Mouse (Mus musculus): ENCODE data around the gene Pth.

Pth gene
- long read RNA-seq, experiment 1: 0 reads
- long read RNA-seq, experiment 2: 0 reads

GRCm38 (mm10) chr7:113388470-113388869, at the start of gene Pth:
TSS of gene Pth (minus strand) at chr7:113388570.
- intact Hi-C loops (cut with DNase I): loop anchor here (5.0 kb wide), 1 partner anchor 49 kb away; no protein-coding TSS in a partner anchor

GRCm38 (mm10) chr7:113436312-113436711, 47.9 kb upstream of the Pth start:
- intact Hi-C loops (cut with DNase I): loop anchor here (5.0 kb wide), 1 partner anchor 49 kb away; the partner anchor contains the start of gene Pth

- intact Hi-C loops (cut with DNase I): loop anchor here (5.0 kb wide), 1 partner anchor 57 kb away; no protein-coding TSS in a partner anchor
Observed at GRCm38 (mm10) chr7:113434286-113434685, 45.9 kb upstream of the Pth start.

- intact Hi-C loops (cut with DNase I): loop anchor here (5.0 kb wide), 1 partner anchor 56 kb away; no protein-coding TSS in a partner anchor
Observed at GRCm38 (mm10) chr7:113433451-113433850, 45.1 kb upstream of the Pth start.

- intact Hi-C loops (cut with DNase I): loop anchor here (5.0 kb wide), 1 partner anchor 56 kb away; no protein-coding TSS in a partner anchor
Observed at GRCm38 (mm10) chr7:113432891-113433290, 44.5 kb upstream of the Pth start.

GRCm38 (mm10) chr7:113420771-113421170, 32.4 kb upstream of the Pth start:
- intact Hi-C loops (cut with DNase I): no loop called here

- intact Hi-C loops (cut with DNase I): no loop called here
Observed at GRCm38 (mm10) chr7:113419070-113419782, 30.9 kb upstream of the Pth start.

GRCm38 (mm10) chr7:113416536-113416935, 28.2 kb upstream of the Pth start:
- intact Hi-C loops (cut with DNase I): no loop called here

- intact Hi-C loops (cut with DNase I): no loop called here
Observed at GRCm38 (mm10) chr7:113415256-113415655, 26.9 kb upstream of the Pth start.

- intact Hi-C loops (cut with DNase I): no loop called here
Observed at GRCm38 (mm10) chr7:113408712-113409111, 20.3 kb upstream of the Pth start.

- intact Hi-C loops (cut with DNase I): no loop called here
Observed at GRCm38 (mm10) chr7:113398083-113398482, 9.7 kb upstream of the Pth start.

GRCm38 (mm10) chr7:113396661-113397060, 8.3 kb upstream of the Pth start:
- intact Hi-C loops (cut with DNase I): no loop called here

- intact Hi-C loops (cut with DNase I): loop anchor here (5.0 kb wide), 1 partner anchor 201 kb away; no protein-coding TSS in a partner anchor
Observed at GRCm38 (mm10) chr7:113391619-113392018, 3.2 kb upstream of the Pth start.

GRCm38 (mm10) chr7:113377875-113378658, 10.3 kb downstream of the Pth start:
- intact Hi-C loops (cut with DNase I): loop anchor here (1.0 to 10.0 kb wide), 3 partner anchors 54 to 216 kb away; partner anchors contain the start of gene Far1

- intact Hi-C loops (cut with DNase I): loop anchor here (10.0 kb wide), 1 partner anchor 142 kb away; the partner anchor contains the start of gene Far1
Observed at GRCm38 (mm10) chr7:113372682-113373081, 15.7 kb downstream of the Pth start.

GRCm38 (mm10) chr7:113369620-113370340, 18.6 kb downstream of the Pth start:
- intact Hi-C loops (cut with DNase I): loop anchor here (10.0 kb wide), 1 partner anchor 145 kb away; the partner anchor contains the start of gene Far1

- intact Hi-C loops (cut with DNase I): no loop called here
Observed at GRCm38 (mm10) chr7:113368746-113369619, 19.4 kb downstream of the Pth start, which contains the start of gene Btbd10. TSS of gene Btbd10 (minus strand) at chr7:113369392.

GRCm38 (mm10) chr7:113367440-113367839, 20.9 kb downstream of the Pth start:
- intact Hi-C loops (cut with DNase I): no loop called here

GRCm38 (mm10) chr7:113349089-113349488, 39.3 kb downstream of the Pth start:
- intact Hi-C loops (cut with DNase I): no loop called here

- intact Hi-C loops (cut with DNase I): no loop called here
Observed at GRCm38 (mm10) chr7:113347694-113348093, 40.7 kb downstream of the Pth start.

All from adrenal gland (tissue).